Mouse (Mus musculus): Measurements from ENCODE around the gene Rps10. TPM values are rescaled to one million over a fixed set of nuclear protein-coding genes. Genes with fewer than 3 reads are reported as not detected.

The Rps10 gene
- polyA plus RNA-seq, 1 experiment from 2014 or later = 1,122 TPM

DNA sequence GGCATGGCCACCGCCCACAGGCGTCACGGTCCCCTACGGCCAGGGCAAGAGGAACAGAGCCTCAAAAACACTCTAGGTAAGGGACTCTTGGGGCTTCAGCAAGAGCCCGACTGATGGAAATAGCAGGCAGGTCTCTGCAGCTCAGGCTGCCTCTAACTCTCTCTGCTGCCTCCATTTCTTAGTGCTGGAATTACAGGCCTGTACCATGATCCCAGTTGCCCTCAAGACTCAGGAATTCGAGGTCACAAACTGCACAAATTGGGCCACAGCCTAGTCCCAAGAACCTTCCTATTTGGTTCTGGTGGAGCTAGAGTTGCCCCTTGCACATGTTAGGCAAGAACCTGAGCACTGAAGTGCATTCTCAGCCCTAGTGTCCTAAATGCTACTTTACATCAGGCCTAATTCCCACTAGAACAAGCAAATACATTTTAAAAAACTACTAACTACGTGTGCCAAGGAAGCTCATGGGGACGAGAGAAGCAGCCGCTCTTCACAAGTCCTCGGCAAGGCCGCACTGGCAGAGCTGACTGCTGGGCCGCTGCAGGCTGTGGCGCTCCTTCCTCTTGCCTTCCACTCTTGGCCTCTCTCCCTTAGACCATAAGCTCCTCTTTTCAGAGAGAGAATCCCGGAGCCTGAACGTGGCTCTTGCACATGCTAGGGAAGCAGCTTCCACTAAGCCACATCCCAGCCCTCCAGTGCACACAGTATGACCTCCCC lies 40.7 kb downstream of the Rps10 start:
- no peak overlapping the region for H3K4me3 ChIP-seq (ENCODE audit: low read depth, low read length)
- H3K27ac ChIP-seq (replicated peaks; ENCODE audit: low read depth, low read length) = no peak overlapping the region
- 83% methylated on average over 15 of the region's 15 CpGs for WGBS
- DNase-seq (ENCODE audit: low spot score) (no peak), ATAC-seq (ENCODE audit: low read depth) (no peak)
- H3K4me2 ChIP-seq (ENCODE audit: low read depth, low read length) = no peak overlapping the region
- no peak overlapping the region for H3K9ac ChIP-seq (ENCODE audit: low read depth, low read length)
- H3K36me3 ChIP-seq (ENCODE audit: control insufficient read depth, insufficient read depth, low read length) = peaks cover 46% of the 10 kb centered on the region
- H3K9me3 ChIP-seq (ENCODE audit: control insufficient read depth, low read length) = no peaks in the 10 kb centered on the region
- H3K4me1 ChIP-seq (ENCODE audit: control insufficient read depth, insufficient read depth, low read length) = no peaks in the 10 kb centered on the region
- no peaks in the 10 kb centered on the region for H3K27me3 ChIP-seq (replicated peaks; ENCODE audit: control insufficient read depth, insufficient read depth, low read length)

DNA sequence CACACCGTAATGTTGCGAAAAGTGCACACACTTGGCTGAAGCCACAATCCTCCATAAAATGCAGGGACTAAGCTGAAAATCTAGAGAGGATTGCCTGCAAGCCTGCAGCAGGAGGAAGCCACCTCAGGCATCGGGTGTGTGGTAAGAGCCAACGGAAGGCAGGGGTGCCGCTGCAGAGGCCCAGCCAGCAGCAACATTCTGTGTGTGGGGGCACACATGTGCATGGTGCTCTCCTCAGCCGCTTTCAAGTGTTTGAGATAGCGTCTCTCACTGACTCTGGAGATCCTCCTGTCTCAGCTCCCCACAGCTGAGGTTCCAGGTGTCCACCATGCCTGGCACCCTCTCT lies 43.9 kb downstream of the Rps10 start:
- DNase-seq (ENCODE audit: low spot score) (no peak), ATAC-seq (ENCODE audit: low read depth) (no peak)
- Histone ChIP-seq H3K36me3 (ENCODE audit: control insufficient read depth, insufficient read depth, low read length) (peaks cover 67% of the 10 kb centered on the region), H3K4me3 (ENCODE audit: low read depth, low read length) (no peak overlapping the region), H3K9ac (ENCODE audit: low read depth, low read length) (no peak overlapping the region), H3K4me2 (ENCODE audit: low read depth, low read length) (no peak overlapping the region), H3K27ac (replicated peaks; ENCODE audit: low read depth, low read length) (no peak overlapping the region), H3K4me1 (ENCODE audit: control insufficient read depth, insufficient read depth, low read length) (no peaks in the 10 kb centered on the region), H3K9me3 (ENCODE audit: control insufficient read depth, low read length) (no peaks in the 10 kb centered on the region), H3K27me3 (replicated peaks; ENCODE audit: control insufficient read depth, insufficient read depth, low read length) (no peaks in the 10 kb centered on the region)
- 94% methylated on average over 7 of the region's 7 CpGs for WGBS

DNA sequence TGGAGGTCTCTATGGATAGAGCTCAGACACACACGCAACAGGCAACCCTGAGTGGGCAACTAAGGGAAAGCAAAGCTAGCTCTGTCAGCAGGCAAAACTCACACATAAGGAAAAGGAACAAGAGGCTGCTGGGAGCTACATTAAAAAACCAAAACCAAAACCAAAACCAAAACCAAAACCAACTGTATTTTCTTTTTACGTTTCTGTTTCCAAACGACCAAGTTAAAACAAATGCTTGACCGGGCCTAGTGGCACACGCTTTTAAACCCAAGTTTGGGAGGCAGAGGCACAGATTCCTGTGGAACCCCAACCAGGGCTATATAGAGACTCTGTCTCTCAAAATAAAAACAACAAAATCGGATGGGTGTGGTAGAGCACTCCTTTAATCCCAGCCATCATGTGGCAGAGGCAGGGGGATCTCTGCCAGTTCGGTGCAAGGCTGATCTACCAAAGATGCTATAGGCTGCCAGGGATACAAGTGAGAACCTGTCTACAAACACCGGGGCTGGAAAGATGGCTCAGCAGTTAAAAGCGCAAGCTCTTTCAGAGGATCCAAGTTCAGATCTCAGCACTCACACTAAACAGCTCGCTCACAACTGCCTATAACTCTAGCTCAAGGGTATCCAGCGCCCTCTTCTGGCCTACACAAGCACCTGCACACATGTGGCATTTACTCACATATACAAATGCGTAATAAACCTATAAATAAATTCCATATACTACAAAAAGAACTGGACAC lies 44.5 kb downstream of the Rps10 start:
- no peak overlapping the region for H3K4me3 ChIP-seq (ENCODE audit: low read depth, low read length)
- peaks cover 69% of the 10 kb centered on the region for H3K36me3 ChIP-seq (ENCODE audit: control insufficient read depth, insufficient read depth, low read length)
- no peak overlapping the region; the same call in 1 of the 2 replicates for H3K9ac ChIP-seq (ENCODE audit: low read depth, low read length)
- H3K9me3 ChIP-seq (ENCODE audit: control insufficient read depth, low read length) = no peaks in the 10 kb centered on the region
- no peaks in the 10 kb centered on the region for H3K27me3 ChIP-seq (replicated peaks; ENCODE audit: control insufficient read depth, insufficient read depth, low read length)
- WGBS = 87% methylated on average over 12 of the region's 12 CpGs
- no peaks in the 10 kb centered on the region for H3K4me1 ChIP-seq (ENCODE audit: control insufficient read depth, insufficient read depth, low read length)
- DNase-seq (ENCODE audit: low spot score) (no peak), ATAC-seq (ENCODE audit: low read depth) (no peak)
- no peak overlapping the region for H3K4me2 ChIP-seq (ENCODE audit: low read depth, low read length)
- peak overlapping the region; percentile 8; the same call in 1 of the 2 replicates for H3K27ac ChIP-seq (replicated peaks; ENCODE audit: low read depth, low read length)

GRCm38 (mm10) chr17:27588231-27588630 lies 48.2 kb downstream of the Rps10 start:
- DNase-seq (ENCODE audit: low spot score) = no peak
- Histone ChIP-seq H3K36me3 (ENCODE audit: control insufficient read depth, insufficient read depth, low read length) (peaks cover 63% of the 10 kb centered on the region), H3K27me3 (replicated peaks; ENCODE audit: control insufficient read depth, insufficient read depth, low read length) (no peaks in the 10 kb centered on the region), H3K4me2 (ENCODE audit: low read depth, low read length) (no peak overlapping the region), H3K9me3 (ENCODE audit: control insufficient read depth, low read length) (no peaks in the 10 kb centered on the region), H3K4me3 (ENCODE audit: low read depth, low read length) (no peak overlapping the region), H3K4me1 (ENCODE audit: control insufficient read depth, insufficient read depth, low read length) (no peaks in the 10 kb centered on the region), H3K27ac (replicated peaks; ENCODE audit: low read depth, low read length) (no peak overlapping the region), H3K9ac (ENCODE audit: low read depth, low read length) (no peak overlapping the region)
- WGBS = 71% methylated on average over 8 of the region's 8 CpGs
- ATAC-seq (ENCODE audit: low read depth) = no peak

- ATAC-seq (ENCODE audit: low read depth) = no peak; the same call in 1 of the 2 replicates
- no peaks in the 10 kb centered on the region for H3K9me3 ChIP-seq (ENCODE audit: control insufficient read depth, low read length)
- H3K9ac ChIP-seq (ENCODE audit: low read depth, low read length) = no peak overlapping the region
- H3K27me3 ChIP-seq (replicated peaks; ENCODE audit: control insufficient read depth, insufficient read depth, low read length) = no peaks in the 10 kb centered on the region
- peak; percentile 54 for DNase-seq (ENCODE audit: low spot score)
- 66% methylated on average over 12 of the region's 12 CpGs for WGBS
- H3K4me3 ChIP-seq (ENCODE audit: low read depth, low read length) = no peak overlapping the region
- H3K36me3 ChIP-seq (ENCODE audit: control insufficient read depth, insufficient read depth, low read length) = peaks cover 65% of the 10 kb centered on the region
- no peak overlapping the region for H3K4me2 ChIP-seq (ENCODE audit: low read depth, low read length)
- no peak overlapping the region for H3K27ac ChIP-seq (replicated peaks; ENCODE audit: low read depth, low read length)
- no peaks in the 10 kb centered on the region for H3K4me1 ChIP-seq (ENCODE audit: control insufficient read depth, insufficient read depth, low read length)
These were observed 49.2 kb downstream of the Rps10 start for GRCm38 (mm10) chr17:27587252-27587651.

- WGBS = 72% methylated on average over 9 of the region's 9 CpGs
- H3K36me3 ChIP-seq (ENCODE audit: control insufficient read depth, insufficient read depth, low read length) = peaks cover 70% of the 10 kb centered on the region
- H3K9ac ChIP-seq (ENCODE audit: low read depth, low read length) = no peak overlapping the region
- ATAC-seq (ENCODE audit: low read depth) (no peak), DNase-seq (ENCODE audit: low spot score) (no peak)
- no peak overlapping the region for H3K4me2 ChIP-seq (ENCODE audit: low read depth, low read length)
- H3K4me1 ChIP-seq (ENCODE audit: control insufficient read depth, insufficient read depth, low read length) = no peaks in the 10 kb centered on the region
- H3K27ac ChIP-seq (replicated peaks; ENCODE audit: low read depth, low read length) = no peak overlapping the region
- H3K4me3 ChIP-seq (ENCODE audit: low read depth, low read length) = no peak overlapping the region
- H3K27me3 ChIP-seq (replicated peaks; ENCODE audit: control insufficient read depth, insufficient read depth, low read length) = no peaks in the 10 kb centered on the region
- H3K9me3 ChIP-seq (ENCODE audit: control insufficient read depth, low read length) = no peaks in the 10 kb centered on the region
These were observed 49.8 kb downstream of the Rps10 start for GRCm38 (mm10) chr17:27586661-27587060.

DNA sequence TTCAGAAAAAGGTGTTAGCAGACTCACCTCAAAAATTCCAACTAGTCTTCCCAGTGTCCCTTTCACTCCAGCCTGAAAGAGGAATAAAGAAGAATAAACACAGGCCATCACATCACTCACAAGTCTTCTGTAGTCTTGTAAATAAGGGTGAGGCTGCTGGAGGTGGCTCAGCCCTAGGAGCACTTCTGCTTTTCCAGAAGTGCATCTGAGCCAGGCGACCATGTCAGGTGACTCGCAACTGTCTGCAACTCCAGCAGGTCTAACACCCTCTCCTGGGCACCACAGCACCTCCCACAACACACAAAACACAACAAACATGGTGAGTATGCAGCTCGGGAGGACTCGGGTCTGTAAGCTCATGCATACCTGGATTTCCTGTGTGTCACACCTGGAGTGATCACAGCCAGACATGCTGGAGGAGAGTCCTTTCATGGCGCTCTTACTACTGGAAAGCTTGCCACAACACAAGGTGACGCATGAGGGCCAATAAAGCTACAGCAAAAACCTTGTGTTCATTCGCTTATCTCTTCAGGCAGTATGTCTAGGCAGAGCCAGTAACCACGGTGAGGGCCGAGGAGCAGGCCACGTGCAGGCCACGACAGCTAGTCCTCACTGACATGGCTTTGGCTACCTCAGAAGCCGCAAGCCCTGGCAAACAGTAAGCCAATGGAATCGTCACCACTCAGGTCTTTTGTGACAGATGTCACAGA lies 53.1 kb downstream of the Rps10 start:
- H3K36me3 ChIP-seq (ENCODE audit: control insufficient read depth, insufficient read depth, low read length) = peaks cover 82% of the 10 kb centered on the region
- no peaks in the 10 kb centered on the region for H3K4me1 ChIP-seq (ENCODE audit: control insufficient read depth, insufficient read depth, low read length)
- no peak overlapping the region for H3K27ac ChIP-seq (replicated peaks; ENCODE audit: low read depth, low read length)
- H3K4me3 ChIP-seq (ENCODE audit: low read depth, low read length) = no peak overlapping the region
- ATAC-seq (ENCODE audit: low read depth) (no peak), DNase-seq (ENCODE audit: low spot score) (no peak)
- no peaks in the 10 kb centered on the region for H3K27me3 ChIP-seq (replicated peaks; ENCODE audit: control insufficient read depth, insufficient read depth, low read length)
- H3K9ac ChIP-seq (ENCODE audit: low read depth, low read length) = no peak overlapping the region; the same call in 1 of the 2 replicates
- no peak overlapping the region for H3K4me2 ChIP-seq (ENCODE audit: low read depth, low read length)
- 89% methylated on average over 13 of the region's 13 CpGs for WGBS
- H3K9me3 ChIP-seq (ENCODE audit: control insufficient read depth, low read length) = no peaks in the 10 kb centered on the region
